Mouse (Mus musculus): ENCODE results near the gene Top3b. TPM values are rescaled to one million over a fixed set of nuclear protein-coding genes. Genes with fewer than 3 reads are reported as not detected.

Top3b gene
- 24.8 and 65.0 TPM in 2 replicates for polyA plus RNA-seq (2011; ENCODE audit: insufficient read depth, insufficient read length, low replicate concordance, missing spikeins)

DNA sequence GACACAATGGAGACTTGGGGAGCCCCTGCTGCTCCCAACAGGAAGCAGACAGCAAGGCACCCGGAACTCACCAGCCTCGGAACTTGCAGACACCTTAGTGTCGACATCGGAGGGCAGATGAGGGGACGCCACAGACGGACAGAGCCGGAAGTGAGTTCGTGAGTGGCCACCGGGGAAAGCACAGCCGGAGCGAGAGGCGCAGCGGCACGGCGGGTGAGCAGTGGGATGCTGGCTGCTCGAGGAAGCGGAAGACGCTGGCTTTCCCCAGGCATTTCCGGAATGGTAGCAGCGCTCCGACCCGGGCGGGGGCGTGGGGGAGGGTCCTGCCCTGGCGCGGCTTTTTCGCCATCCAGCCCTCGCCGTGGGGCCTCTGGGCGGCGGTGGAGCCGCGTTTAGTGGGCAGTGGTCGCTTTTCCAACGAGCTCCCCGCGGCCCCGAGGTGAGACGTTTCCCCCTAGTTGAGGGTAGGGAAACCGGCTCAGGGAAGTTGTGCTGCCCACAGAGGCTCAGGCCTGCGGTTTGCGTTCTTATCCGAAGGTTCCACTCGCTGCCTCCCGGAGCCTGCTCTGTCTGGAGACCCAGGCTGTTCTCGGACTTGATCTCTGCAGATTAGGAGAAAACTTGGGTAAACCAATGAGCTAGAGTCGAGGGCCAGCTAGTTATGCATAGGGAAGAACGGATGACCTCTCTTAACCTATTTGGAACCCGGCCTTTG lies at the start of gene Top3b, which contains the start of gene Vpreb1:
Gene Top3b, plus strand, starts transcription at position 120 of the 715 bp plus-strand sequence.
Gene Vpreb1, minus strand, starts transcription at position 227 of the 715 bp plus-strand sequence.
- Histone ChIP-seq H3K4me1 (ENCODE audit: control insufficient read depth, insufficient read depth, low read length) (no peaks in the 10 kb centered on the region; the same call in 1 of the 2 replicates), H3K4me3 (replicated peaks; ENCODE audit: control insufficient read depth, low read depth, low read length) (peak within 1 kb of the TSS; percentile 89), H3K27ac (ENCODE audit: control insufficient read depth, insufficient read depth, low read depth, low read length, poor library complexity) (peak within 1 kb of the TSS; percentile 80)
- under 1% methylated on average over 49 of the region's 49 CpGs for WGBS
- TF ChIP-seq POLR2A (IDR thresholded peaks at IDR 0.05; ENCODE audit: borderline replicate concordance, control insufficient read depth, low read depth, low read length) = peak; percentile 84; the same call in 1 of the 2 replicates
- peak; percentile 14; the same call in 1 of the 2 replicates for TF ChIP-seq CTCF (IDR thresholded peaks at IDR 0.05; ENCODE audit: control insufficient read depth, insufficient read depth, low read length)

DNA sequence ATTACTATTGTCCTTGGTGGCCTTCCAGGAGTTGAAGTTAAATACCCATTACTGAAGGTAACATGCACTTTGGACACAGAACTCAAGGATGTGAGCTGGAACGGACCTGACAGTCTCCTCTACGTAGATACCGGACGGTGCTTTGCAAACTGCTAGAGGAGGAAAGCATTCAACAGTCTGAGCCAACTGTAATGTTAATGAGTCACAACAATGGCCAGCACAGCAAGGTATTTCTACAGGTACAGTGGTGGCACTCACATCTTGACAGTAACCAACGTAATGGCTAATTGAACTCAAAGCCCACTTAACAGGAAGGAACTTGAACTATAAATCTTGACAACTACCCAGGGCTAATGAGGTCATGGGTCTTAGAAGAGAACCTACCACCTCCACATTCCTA lies 45.1 kb upstream of the Top3b start:
- H3K4me3 ChIP-seq (replicated peaks; ENCODE audit: control insufficient read depth, low read depth, low read length) = no peak overlapping the region
- TF ChIP-seq CTCF (IDR thresholded peaks at IDR 0.05; ENCODE audit: control insufficient read depth, insufficient read depth, low read length) = no peak
- TF ChIP-seq POLR2A (IDR thresholded peaks at IDR 0.05; ENCODE audit: borderline replicate concordance, control insufficient read depth, low read depth, low read length) = no peak
- no peaks in the 10 kb centered on the region; the same call in 1 of the 2 replicates for H3K4me1 ChIP-seq (ENCODE audit: control insufficient read depth, insufficient read depth, low read length)
- no peak overlapping the region for H3K27ac ChIP-seq (ENCODE audit: control insufficient read depth, insufficient read depth, low read depth, low read length, poor library complexity)
- 66% methylated on average over 5 of the region's 5 CpGs for WGBS

DNA sequence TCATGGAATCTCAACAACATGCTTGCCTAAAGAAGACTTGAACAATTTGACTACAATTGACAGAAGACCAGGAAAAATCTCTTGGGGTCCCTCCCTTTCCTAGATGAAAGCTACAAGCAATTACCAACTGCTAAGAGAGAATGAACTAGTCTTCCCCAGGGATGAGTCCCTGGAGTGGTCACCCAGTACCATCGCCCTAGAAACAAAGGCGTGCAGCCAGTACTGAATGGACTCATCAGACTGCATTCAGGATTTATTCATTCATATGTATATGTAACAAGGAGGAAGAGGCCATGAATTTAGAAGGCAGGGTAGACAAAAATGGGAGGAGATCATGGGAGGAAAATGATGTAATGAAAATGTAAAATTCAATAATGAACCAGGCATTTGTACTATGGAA lies 44.3 kb upstream of the Top3b start:
- Histone ChIP-seq H3K27ac (ENCODE audit: control insufficient read depth, insufficient read depth, low read depth, low read length, poor library complexity) (no peak overlapping the region), H3K4me3 (replicated peaks; ENCODE audit: control insufficient read depth, low read depth, low read length) (no peak overlapping the region), H3K4me1 (ENCODE audit: control insufficient read depth, insufficient read depth, low read length) (no peaks in the 10 kb centered on the region; the same call in 1 of the 2 replicates)
- TF ChIP-seq POLR2A (IDR thresholded peaks at IDR 0.05; ENCODE audit: borderline replicate concordance, control insufficient read depth, low read depth, low read length) (no peak), CTCF (IDR thresholded peaks at IDR 0.05; ENCODE audit: control insufficient read depth, insufficient read depth, low read length) (no peak)
- 83% methylated on average over 2 of the region's 2 CpGs for WGBS

DNA sequence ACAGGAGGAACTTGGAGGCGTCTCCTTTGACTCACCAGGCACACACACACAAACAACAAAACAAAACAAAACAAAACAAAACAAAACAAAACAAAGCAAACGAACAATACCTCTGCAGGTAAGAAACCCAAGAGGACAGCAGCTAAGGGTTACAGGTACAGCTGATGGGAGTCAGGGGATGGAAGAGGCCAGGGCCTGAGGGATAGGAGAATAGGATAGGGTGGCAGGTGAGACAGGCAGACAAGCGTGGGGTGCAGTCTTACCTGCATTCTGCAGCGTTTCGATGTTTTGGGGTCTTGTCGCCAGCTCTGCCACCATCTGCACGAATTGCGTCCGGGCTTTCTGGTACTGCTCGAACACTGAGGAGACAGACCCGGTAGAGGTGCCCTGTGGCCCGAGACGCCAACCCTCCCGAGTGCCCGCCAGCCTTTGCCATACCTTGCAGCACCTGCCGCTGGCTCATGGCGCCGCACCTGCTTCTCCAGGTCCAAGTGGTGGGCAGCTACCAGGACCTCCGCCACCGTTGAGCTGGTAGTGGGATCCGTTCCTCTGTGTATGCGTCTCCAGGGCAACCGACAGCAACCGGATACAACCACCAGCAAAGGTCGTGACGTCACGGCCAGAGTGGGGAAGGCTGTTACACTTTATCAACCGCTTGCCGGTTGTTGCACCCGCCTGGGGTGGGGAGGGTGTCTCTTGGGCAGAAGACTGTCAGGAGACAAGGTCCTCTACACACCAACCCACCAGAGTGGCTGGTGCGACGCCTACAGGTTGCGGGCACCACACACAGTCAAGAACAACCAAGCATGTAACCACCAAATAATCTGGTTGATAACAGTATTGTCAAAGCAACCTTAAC lies 41.5 kb upstream of the Top3b start, which contains the start of gene Spag6l:
Gene Spag6l, minus strand, starts transcription at position 700 of the 859 bp plus-strand sequence.
- Histone ChIP-seq H3K27ac (ENCODE audit: control insufficient read depth, insufficient read depth, low read depth, low read length, poor library complexity) (no peak within 1 kb of the TSS), H3K4me1 (ENCODE audit: control insufficient read depth, insufficient read depth, low read length) (no peaks in the 10 kb centered on the region; the same call in 1 of the 2 replicates), H3K4me3 (replicated peaks; ENCODE audit: control insufficient read depth, low read depth, low read length) (peak within 1 kb of the TSS; percentile 42)
- WGBS = 3% methylated on average over 33 of the region's 33 CpGs
- peak; percentile 31; the same call in 1 of the 2 replicates for TF ChIP-seq CTCF (IDR thresholded peaks at IDR 0.05; ENCODE audit: control insufficient read depth, insufficient read depth, low read length)
- TF ChIP-seq POLR2A (IDR thresholded peaks at IDR 0.05; ENCODE audit: borderline replicate concordance, control insufficient read depth, low read depth, low read length) = no peak

DNA sequence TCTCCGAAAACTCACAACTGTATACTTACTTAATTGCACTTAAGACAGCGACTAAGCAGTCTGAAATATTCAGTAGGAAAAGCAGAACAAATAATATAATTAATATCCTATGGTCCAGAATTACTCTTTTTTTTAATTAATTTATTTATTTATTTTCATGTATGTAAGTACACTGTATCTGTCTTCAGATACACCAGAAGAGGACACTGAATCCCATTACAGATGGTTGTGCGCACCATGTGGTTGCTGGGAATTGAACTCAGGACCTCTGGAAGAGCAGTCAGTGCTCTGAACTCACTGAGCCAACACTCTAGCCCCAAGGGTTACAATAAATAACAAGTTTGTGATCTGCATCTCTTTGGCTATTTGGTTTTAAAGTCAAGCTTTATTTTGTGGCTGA lies 40.9 kb upstream of the Top3b start:
- H3K4me1 ChIP-seq (ENCODE audit: control insufficient read depth, insufficient read depth, low read length) = no peaks in the 10 kb centered on the region; the same call in 1 of the 2 replicates
- WGBS = 72% methylated on average over 3 of the region's 3 CpGs
- no peak overlapping the region for H3K27ac ChIP-seq (ENCODE audit: control insufficient read depth, insufficient read depth, low read depth, low read length, poor library complexity)
- H3K4me3 ChIP-seq (replicated peaks; ENCODE audit: control insufficient read depth, low read depth, low read length) = no peak overlapping the region
- TF ChIP-seq POLR2A (IDR thresholded peaks at IDR 0.05; ENCODE audit: borderline replicate concordance, control insufficient read depth, low read depth, low read length) = no peak
- TF ChIP-seq CTCF (IDR thresholded peaks at IDR 0.05; ENCODE audit: control insufficient read depth, insufficient read depth, low read length) = no peak

DNA sequence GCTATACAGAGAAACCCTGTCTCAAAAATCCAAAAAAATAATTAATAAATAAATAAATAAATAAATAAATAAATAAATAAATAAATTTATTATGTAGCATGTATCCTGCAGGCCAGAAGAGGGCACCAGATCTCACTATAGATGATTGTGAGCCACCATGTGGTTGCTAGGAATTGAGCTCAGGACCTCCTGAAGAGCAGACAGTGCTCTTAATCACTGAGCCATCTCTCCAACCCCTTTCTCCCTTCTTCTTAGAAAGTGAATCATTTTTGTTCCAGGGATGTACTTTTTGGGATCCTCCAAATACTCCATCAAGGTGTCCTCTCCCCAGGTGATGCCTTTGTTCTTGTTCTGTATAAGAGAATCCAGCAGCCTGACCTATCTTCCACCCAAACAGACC lies 21.3 kb upstream of the Top3b start:
- no peak for TF ChIP-seq POLR2A (IDR thresholded peaks at IDR 0.05; ENCODE audit: borderline replicate concordance, control insufficient read depth, low read depth, low read length)
- TF ChIP-seq CTCF (IDR thresholded peaks at IDR 0.05; ENCODE audit: control insufficient read depth, insufficient read depth, low read length) = no peak

DNA sequence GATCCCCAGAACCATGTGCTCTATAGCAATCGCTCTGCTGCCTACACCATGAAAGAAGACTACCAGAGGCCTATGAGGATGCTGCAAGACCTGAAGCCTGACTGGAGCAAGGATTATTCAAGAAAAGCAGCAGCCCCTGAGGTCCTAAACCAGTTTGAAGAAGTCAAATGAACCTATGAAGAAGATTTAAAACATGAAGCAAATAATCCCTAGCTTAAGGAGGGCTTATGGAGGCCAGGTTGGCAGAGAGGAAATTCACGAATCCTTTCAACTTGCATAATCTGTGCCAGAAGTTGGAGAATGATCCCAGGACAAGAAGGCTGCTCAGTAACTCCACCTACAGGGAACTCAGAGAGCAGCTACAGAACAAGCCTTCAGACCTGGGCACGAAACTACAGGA lies 18.1 kb upstream of the Top3b start:
- Histone ChIP-seq H3K4me1 (ENCODE audit: control insufficient read depth, insufficient read depth, low read length) (peaks cover 4% of the 10 kb centered on the region), H3K4me3 (replicated peaks; ENCODE audit: control insufficient read depth, low read depth, low read length) (no peak overlapping the region), H3K27ac (ENCODE audit: control insufficient read depth, insufficient read depth, low read depth, low read length, poor library complexity) (no peak overlapping the region)
- 70% methylated on average over 3 of the region's 3 CpGs for WGBS
- TF ChIP-seq POLR2A (IDR thresholded peaks at IDR 0.05; ENCODE audit: borderline replicate concordance, control insufficient read depth, low read depth, low read length) (no peak), CTCF (IDR thresholded peaks at IDR 0.05; ENCODE audit: control insufficient read depth, insufficient read depth, low read length) (no peak)

More for the DNA sequence above, 21.3 kb upstream of the Top3b start:
- Histone ChIP-seq H3K27ac (ENCODE audit: control insufficient read depth, insufficient read depth, low read depth, low read length, poor library complexity) (no peak overlapping the region), H3K4me3 (replicated peaks; ENCODE audit: control insufficient read depth, low read depth, low read length) (no peak overlapping the region), H3K4me1 (ENCODE audit: control insufficient read depth, insufficient read depth, low read length) (no peaks in the 10 kb centered on the region)

DNA sequence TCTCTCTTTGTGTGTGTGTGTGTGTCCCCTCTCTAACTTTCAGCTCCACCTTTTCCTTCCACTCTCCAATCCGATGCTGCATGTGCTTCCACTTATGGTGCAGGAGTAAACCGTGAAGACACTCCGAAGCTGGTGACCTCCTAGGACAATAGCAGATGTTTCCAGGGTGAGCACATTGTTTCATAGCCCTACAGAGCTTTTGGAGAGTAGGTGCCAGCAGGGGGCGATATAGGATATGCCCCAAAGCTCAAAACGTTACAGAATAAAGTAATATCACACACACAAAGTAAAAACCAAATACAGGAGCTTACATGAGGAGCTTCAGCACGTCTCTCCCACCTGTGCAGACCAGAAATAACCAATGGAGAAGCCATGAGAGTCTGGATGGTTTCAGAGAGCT lies 15.7 kb upstream of the Top3b start:
- Histone ChIP-seq H3K4me1 (ENCODE audit: control insufficient read depth, insufficient read depth, low read length) (peaks cover 6% of the 10 kb centered on the region), H3K27ac (ENCODE audit: control insufficient read depth, insufficient read depth, low read depth, low read length, poor library complexity) (no peak overlapping the region), H3K4me3 (replicated peaks; ENCODE audit: control insufficient read depth, low read depth, low read length) (no peak overlapping the region)
- TF ChIP-seq POLR2A (IDR thresholded peaks at IDR 0.05; ENCODE audit: borderline replicate concordance, control insufficient read depth, low read depth, low read length) = no peak
- TF ChIP-seq CTCF (IDR thresholded peaks at IDR 0.05; ENCODE audit: control insufficient read depth, insufficient read depth, low read length) = peak; percentile 35
- WGBS = 4% methylated on average over 6 of the region's 6 CpGs
